Mouse (Mus musculus): ENCODE results near the gene Sprr2h. TPM values are rescaled to one million over a fixed set of nuclear protein-coding genes. Genes with fewer than 3 reads are reported as not detected.

The Sprr2h gene
- polyA plus RNA-seq, 1 experiment from 2014 or later = 0.39 TPM

DNA sequence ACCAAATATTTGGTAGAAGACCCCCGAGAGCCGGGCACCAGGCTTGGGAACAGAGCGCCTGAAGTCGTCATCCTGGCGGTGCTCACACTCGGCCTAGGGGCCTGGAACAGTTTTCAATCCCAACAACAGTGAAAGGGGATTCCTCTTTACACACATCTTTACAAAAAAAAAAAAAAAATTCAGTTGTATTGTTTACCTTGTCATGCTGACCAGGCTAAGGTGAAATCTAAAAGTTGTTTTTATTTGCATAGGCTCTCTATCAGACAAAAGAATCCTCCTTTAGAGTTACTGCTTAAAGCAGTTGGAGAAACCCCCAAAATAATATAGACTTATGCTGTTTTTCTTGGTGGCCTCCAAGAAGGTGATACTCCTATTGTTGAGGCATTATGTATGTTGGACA, 43.8 kb downstream of the Sprr2h start, which contains the start of gene Gm9774:
Gene Gm9774, minus strand, starts transcription at position 101 of the 400 bp plus-strand sequence.
- Histone ChIP-seq H3K27ac (ENCODE audit: low read length) (no peak within 1 kb of the TSS), H3K4me3 (replicated peaks; ENCODE audit: low read length) (no peak within 1 kb of the TSS)
- 95% methylated on average over 6 of the region's 6 CpGs for WGBS

DNA sequence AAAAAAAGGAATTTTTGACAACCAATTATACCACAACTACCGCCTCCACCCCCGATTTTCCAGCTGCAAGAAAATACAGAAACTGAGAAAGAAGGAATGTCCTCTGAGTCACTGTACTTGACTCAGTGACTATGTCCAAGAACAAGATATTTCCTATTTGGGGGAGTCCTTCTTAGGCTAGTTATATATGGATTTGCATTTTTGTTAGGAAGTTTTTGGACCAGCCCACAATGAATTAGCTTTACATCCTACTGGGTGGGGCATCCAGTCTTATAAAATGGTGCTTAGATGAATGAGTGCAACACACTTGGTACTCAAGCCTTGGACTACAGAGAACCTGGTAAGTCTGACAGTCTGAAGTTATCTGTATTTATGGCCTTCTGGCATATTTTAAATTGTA, 46.8 kb downstream of the Sprr2h start, which contains the start of gene Sprr2k:
Gene Sprr2k, plus strand, starts transcription at position 301 of the 400 bp plus-strand sequence.
- 83% methylated on average over 2 of the region's 2 CpGs for WGBS
- H3K4me3 ChIP-seq (replicated peaks; ENCODE audit: low read length) = no peak within 1 kb of the TSS
- no peak for ATAC-seq (ENCODE audit: insufficient read depth, low FRiP score)
- H3K4me1 ChIP-seq (ENCODE audit: control insufficient read depth, insufficient read depth, low read length) = no peaks in the 10 kb centered on the region
- no peaks in the 10 kb centered on the region for H3K36me3 ChIP-seq (ENCODE audit: control insufficient read depth, insufficient read depth, low read length)
- H3K4me2 ChIP-seq (ENCODE audit: low read depth, low read length) = no peak within 1 kb of the TSS
- no peak within 1 kb of the TSS for H3K9ac ChIP-seq (ENCODE audit: low read length)
- no peak within 1 kb of the TSS for H3K27ac ChIP-seq (ENCODE audit: low read length)
- H3K9me3 ChIP-seq (replicated peaks; ENCODE audit: control insufficient read depth, low read length) = no peaks in the 10 kb centered on the region
- no peaks in the 10 kb centered on the region for H3K27me3 ChIP-seq (ENCODE audit: control insufficient read depth, insufficient read depth, low read length)

More for the DNA sequence above, 43.8 kb downstream of the Sprr2h start, which contains the start of gene Gm9774:
- no peak for ATAC-seq (ENCODE audit: insufficient read depth, low FRiP score)
- H3K4me2 ChIP-seq (ENCODE audit: low read depth, low read length) = no peak within 1 kb of the TSS
- H3K9ac ChIP-seq (ENCODE audit: low read length) = no peak within 1 kb of the TSS
- H3K36me3 ChIP-seq (ENCODE audit: control insufficient read depth, insufficient read depth, low read length) = no peaks in the 10 kb centered on the region
- H3K27me3 ChIP-seq (ENCODE audit: control insufficient read depth, insufficient read depth, low read length) = no peaks in the 10 kb centered on the region
- H3K9me3 ChIP-seq (replicated peaks; ENCODE audit: control insufficient read depth, low read length) = no peaks in the 10 kb centered on the region
- no peaks in the 10 kb centered on the region for H3K4me1 ChIP-seq (ENCODE audit: control insufficient read depth, insufficient read depth, low read length)

Other genes starting within 250 kb of the Sprr2h start
- gene Lelp1, start 242.9 kb upstream of the Sprr2h start, polyA plus RNA-seq (2015; fragmentation: Nextera tagmentation; extraction: Ambion mirVana) = not detected in 2 replicates
- 33.7 and 51.7 TPM in 2 replicates for gene Sprr2a1, start 169.9 kb upstream of the Sprr2h start, polyA plus RNA-seq (2015; fragmentation: Nextera tagmentation; extraction: Ambion mirVana)
- gene Sprr2a2, start 169.8 kb upstream of the Sprr2h start, polyA plus RNA-seq (2015; fragmentation: Nextera tagmentation; extraction: Ambion mirVana) = 2,249 and 3,769 TPM in 2 replicates
- 142 and 237 TPM in 2 replicates for gene Sprr2a3, start 100.3 kb upstream of the Sprr2h start, polyA plus RNA-seq (2015; fragmentation: Nextera tagmentation; extraction: Ambion mirVana)
- gene Sprr2b, start 69.1 kb upstream of the Sprr2h start, polyA plus RNA-seq (2015; fragmentation: Nextera tagmentation; extraction: Ambion mirVana) = not detected in 2 replicates
- gene Sprr2d, start 46.5 kb upstream of the Sprr2h start, polyA plus RNA-seq (2015; fragmentation: Nextera tagmentation; extraction: Ambion mirVana) = 2.1 and 3.2 TPM in 2 replicates
- gene Sprr2e, start 33.5 kb upstream of the Sprr2h start, polyA plus RNA-seq (2015; fragmentation: Nextera tagmentation; extraction: Ambion mirVana) = not detected in 2 replicates
- gene Sprr2f, start 20.5 kb upstream of the Sprr2h start, polyA plus RNA-seq (2015; fragmentation: Nextera tagmentation; extraction: Ambion mirVana) = not detected in 2 replicates
- gene Sprr2i, start 22.3 kb downstream of the Sprr2h start, polyA plus RNA-seq (2015; fragmentation: Nextera tagmentation; extraction: Ambion mirVana) = 4.6 and 10.6 TPM in 2 replicates
- gene Sprr2j-ps, start 32.4 kb downstream of the Sprr2h start, polyA plus RNA-seq (2015; fragmentation: Nextera tagmentation; extraction: Ambion mirVana) = 2.6 and 7.0 TPM in 2 replicates
- 8.0 and 17.2 TPM in 2 replicates for gene Gm9774, start 43.7 kb downstream of the Sprr2h start, polyA plus RNA-seq (2015; fragmentation: Nextera tagmentation; extraction: Ambion mirVana)
- gene Sprr2k, start 46.9 kb downstream of the Sprr2h start, polyA plus RNA-seq (2015; fragmentation: Nextera tagmentation; extraction: Ambion mirVana) = 2.8 and 7.6 TPM in 2 replicates
- gene Sprr1b, start 53.1 kb downstream of the Sprr2h start, polyA plus RNA-seq (2015; fragmentation: Nextera tagmentation; extraction: Ambion mirVana) = 3.8 and 9.8 TPM in 2 replicates
- gene Sprr3, start 73.0 kb downstream of the Sprr2h start, polyA plus RNA-seq (2015; fragmentation: Nextera tagmentation; extraction: Ambion mirVana) = 354 and 827 TPM in 2 replicates
- gene Sprr1a, start 100.2 kb downstream of the Sprr2h start, polyA plus RNA-seq (2015; fragmentation: Nextera tagmentation; extraction: Ambion mirVana) = 466 and 940 TPM in 2 replicates
- gene Sprr4, start 114.8 kb downstream of the Sprr2h start, polyA plus RNA-seq (2015; fragmentation: Nextera tagmentation; extraction: Ambion mirVana) = not detected in 2 replicates
- not detected in 2 replicates for gene 2310046K23Rik, start 148.8 kb downstream of the Sprr2h start, polyA plus RNA-seq (2015; fragmentation: Nextera tagmentation; extraction: Ambion mirVana)
- gene Ivl, start 188.1 kb downstream of the Sprr2h start, polyA plus RNA-seq (2015; fragmentation: Nextera tagmentation; extraction: Ambion mirVana) = 1.3 and 2.0 TPM in 2 replicates
- 1.4 and 1.7 TPM in 2 replicates for gene Smcp, start 203.3 kb downstream of the Sprr2h start, polyA plus RNA-seq (2015; fragmentation: Nextera tagmentation; extraction: Ambion mirVana)
- gene 2210017I01Rik, start 221.8 kb downstream of the Sprr2h start, polyA plus RNA-seq (2015; fragmentation: Nextera tagmentation; extraction: Ambion mirVana) = not detected in 2 replicates
- gene Lce6a, start 236.0 kb downstream of the Sprr2h start, polyA plus RNA-seq (2015; fragmentation: Nextera tagmentation; extraction: Ambion mirVana) = not detected in 2 replicates